Mouse (Mus musculus) spleen, adult 2 months (tissue): ENCODE data around the gene Gpatch3. TPM values are rescaled to one million over a fixed set of nuclear protein-coding genes. Genes with fewer than 3 reads are reported as not detected.

Experiments used
- DNase-seq, 2 experiments: peaks; one replicate each; pipeline versions ENCODE4 v3.0.0 to v3.0.0-alpha.2; 2012 to 2021; ENCODE audit warnings: low spot score in 2 of 2, low read depth in 1 of 2
- H3K27ac ChIP-seq: fragments of 200-500 bp; 2 replicates; pipeline ENCODE4 v1.5.1; 2012; ENCODE audit warnings: low read length, inconsistent platforms; ENCODE audit not compliant: insufficient read depth
- H3K27me3 ChIP-seq: fragments of 200-500 bp; 2 replicates; pipeline ENCODE4 v1.6.1; 2012; ENCODE audit warnings: mild to moderate bottlenecking, moderate library complexity, low read length, inconsistent platforms; ENCODE audit not compliant: control insufficient read depth, insufficient read depth
- H3K36me3 ChIP-seq: fragments of 200-500 bp; 2 replicates; pipeline ENCODE4 v1.6.1; 2012; ENCODE audit warnings: mild to moderate bottlenecking, low read length, inconsistent platforms; ENCODE audit not compliant: control insufficient read depth, insufficient read depth
- H3K4me1 ChIP-seq: fragments of 200-500 bp; 2 replicates; pipeline ENCODE4 v1.6.1; 2011; ENCODE audit warnings: inconsistent platforms; ENCODE audit not compliant: control insufficient read depth, insufficient read depth, insufficient read length
- H3K4me3 ChIP-seq: fragments of 200-500 bp; 2 replicates; pipeline ENCODE4 v1.5.1; 2011; ENCODE audit warnings: mild to moderate bottlenecking, inconsistent platforms; ENCODE audit not compliant: insufficient read depth, insufficient read length; ENCODE audit errors: extremely low read depth
- CTCF ChIP-seq: fragments of 200-500 bp; IDR thresholded peaks from 2 replicates; pipeline ENCODE4 v1.5.1; 2011; ENCODE audit warnings: mild to moderate bottlenecking, inconsistent platforms; ENCODE audit not compliant: insufficient read depth, insufficient read length, insufficient replicate concordance; ENCODE audit errors: extremely low read depth
- POLR2A ChIP-seq: fragments of 200-500 bp; IDR thresholded peaks from 2 replicates; pipeline ENCODE4 v1.6.1; 2011; ENCODE audit warnings: low read depth, low read length, inconsistent platforms
- WGBS: fragments of 180-500 bp; shearing (Covaris S2); methylation state at CpG from one replicate; pipeline ENCODE4 v1.1.7; 2018; 5-methylcytosine and 5-hydroxymethylcytosine counted together
- polyA plus RNA-seq: library from polyadenylated mRNA; depleted of rRNA; stranded (reverse); fragments of >200 nt; gene quantifications from 2 replicates; pipeline ENCODE4 v1.2.3, GENCODE M21; 2012; rRNA removed

Gpatch3 gene
- polyA plus RNA-seq, 1 experiment: 3.7 TPM

GRCm38 (mm10) chr4:133632483-133633327 lies 58.2 kb downstream of the Gpatch3 start:
- Histone ChIP-seq H3K27ac (peak overlapping the region; percentile 92), H3K4me1 (peaks cover 29% of the 10 kb centered on the region; the same call in 1 of the 2 replicates), H3K36me3 (no peaks in the 10 kb centered on the region), H3K27me3 (no peaks in the 10 kb centered on the region), H3K4me3 (peak overlapping the region; percentile 91)
- WGBS: 2% methylated on average over 49 of the region's 69 CpGs
- no peak for TF ChIP-seq CTCF
- TF ChIP-seq POLR2A: no peak
- DNase-seq: peak in 1 of 2 experiments; percentile 44

GRCm38 (mm10) chr4:133633332-133634042 lies 58.9 kb downstream of the Gpatch3 start:
- peak; percentile 64 to 92 for DNase-seq
- H3K36me3 ChIP-seq: no peaks in the 10 kb centered on the region
- 17% methylated on average over 28 of the region's 47 CpGs for WGBS
- no peaks in the 10 kb centered on the region for H3K27me3 ChIP-seq
- H3K4me3 ChIP-seq: peak overlapping the region; percentile 91
- peaks cover 28% of the 10 kb centered on the region; the same call in 1 of the 2 replicates for H3K4me1 ChIP-seq
- H3K27ac ChIP-seq: peak overlapping the region; percentile 92
- peak; percentile 79 for TF ChIP-seq CTCF
- TF ChIP-seq POLR2A: peak; percentile 6; the same call in 1 of the 2 replicates

Other genes with a start within 250 kb of the Gpatch3 start
- 33.0 and 33.3 TPM in 2 replicates for gene Wdtc1, start 221.3 kb upstream of the Gpatch3 start, polyA plus RNA-seq
- 39.4 and 46.9 TPM in 2 replicates for gene Slc9a1, start 205.0 kb upstream of the Gpatch3 start, polyA plus RNA-seq
- 0.30 and 0.31 TPM in 2 replicates for gene Tent5b, start 94.6 kb upstream of the Gpatch3 start, polyA plus RNA-seq
- 0.49 and 0.99 TPM in 2 replicates for gene Trnp1, start 76.2 kb upstream of the Gpatch3 start, polyA plus RNA-seq
- gene Kdf1, start 55.8 kb upstream of the Gpatch3 start, polyA plus RNA-seq: 0.65 and 0.76 TPM in 2 replicates
- gene Nudc, start 28.7 kb upstream of the Gpatch3 start, polyA plus RNA-seq: 28.6 and 28.7 TPM in 2 replicates
- 3.2 and 4.0 TPM in 2 replicates for gene Nr0b2, start 21.4 kb upstream of the Gpatch3 start, polyA plus RNA-seq
- 36.1 and 55.9 TPM in 2 replicates for gene Gpn2, start 9.6 kb downstream of the Gpatch3 start, polyA plus RNA-seq
- 15.5 and 26.1 TPM in 2 replicates for gene Sfn, start 27.4 kb downstream of the Gpatch3 start, polyA plus RNA-seq
- 133 and 134 TPM in 2 replicates for gene Zdhhc18, start 75.4 kb downstream of the Gpatch3 start, polyA plus RNA-seq
- gene Pigv, start 97.9 kb downstream of the Gpatch3 start, polyA plus RNA-seq: 14.5 and 16.0 TPM in 2 replicates
- gene Arid1a, start 182.0 kb downstream of the Gpatch3 start, polyA plus RNA-seq: 142 and 150 TPM in 2 replicates